Mouse (Mus musculus) heart, adult 9 months (tissue): ENCODE data around the gene Elovl2.
A peak's percentile ranks its signal among the peaks of the same experiment; 100 is the strongest.
"Not testable (repeated sequence)": the region's sequence is repeated elsewhere in the genome, so short reads cannot be mapped to it uniquely, and the experiment has no call there.

Experiments used
- DNase-seq, 2 experiments: peaks; one replicate each; pipeline ENCODE4 v3.0.0; 2022; ENCODE audit warnings: low spot score in 2 of 2

The Elovl2 gene

DNA sequence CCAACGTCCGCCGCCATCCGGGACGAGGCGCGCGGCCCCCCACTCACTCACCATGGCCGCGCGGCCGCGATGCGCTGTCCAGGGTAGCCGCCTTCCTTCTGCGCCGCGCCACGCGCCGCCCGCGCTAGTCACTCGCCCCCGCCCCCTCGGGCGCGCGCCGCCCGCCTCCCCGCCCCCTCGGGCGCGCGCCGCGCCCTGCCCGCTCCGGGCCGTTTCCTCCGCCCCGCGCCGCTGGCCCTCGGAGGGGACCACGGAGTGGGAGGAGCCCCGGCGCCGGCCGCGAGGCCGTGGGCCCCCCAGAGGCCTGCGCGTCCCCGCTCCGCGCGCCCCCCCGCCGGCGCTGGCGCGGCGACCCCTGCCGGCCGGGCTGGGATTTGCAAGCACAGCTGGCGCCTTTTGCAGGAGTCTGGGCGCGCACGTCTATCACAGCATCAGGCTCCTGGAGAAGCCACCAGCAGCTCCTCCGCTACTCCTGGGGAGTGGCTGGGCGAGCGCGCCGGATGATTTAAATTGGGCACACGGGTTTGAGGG is at the start of gene Elovl2:
TSS of gene Elovl2 (minus strand) at position 102 of the 531 bp plus-strand sequence.
- peak; percentile 62 to 66 for DNase-seq

GRCm38 (mm10) chr13:41267827-41268408 is 47.7 kb upstream of the Elovl2 start:
- DNase-seq, result no peak

DNA sequence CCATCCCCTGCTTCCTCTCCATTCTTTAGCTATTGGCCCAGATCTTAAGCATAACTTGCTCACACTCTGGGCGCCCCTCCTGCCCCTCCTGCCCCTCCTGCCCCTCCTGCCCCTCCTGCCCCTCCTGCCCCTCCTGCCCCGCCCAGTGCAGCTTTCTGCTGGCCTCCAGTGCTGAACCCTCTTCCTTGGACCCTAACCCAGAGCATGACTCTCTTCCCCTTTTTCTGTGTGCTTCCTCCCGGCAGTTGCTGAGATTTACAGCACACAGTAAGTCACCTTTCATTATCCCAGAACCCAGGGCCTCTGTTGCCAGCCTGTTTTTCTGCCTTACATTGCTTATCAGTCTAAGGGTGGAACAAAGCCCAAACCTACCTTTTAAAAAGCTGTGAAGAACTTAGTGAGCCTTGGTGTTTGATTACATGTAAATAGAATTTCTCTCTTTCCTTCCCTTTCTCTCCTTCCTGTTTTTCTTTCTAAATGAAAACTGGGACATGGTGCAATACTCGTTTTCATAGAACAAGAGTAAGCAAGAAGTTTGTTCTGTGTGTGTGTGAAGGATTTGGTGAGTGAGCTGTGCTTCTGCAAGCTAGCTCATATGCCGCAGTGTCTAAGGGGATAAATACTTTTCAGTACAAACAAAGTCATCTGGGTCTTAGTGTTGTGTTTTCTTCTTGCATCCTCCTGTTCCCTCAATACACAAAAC is 43.2 kb upstream of the Elovl2 start:
- DNase-seq, result no peak

DNA sequence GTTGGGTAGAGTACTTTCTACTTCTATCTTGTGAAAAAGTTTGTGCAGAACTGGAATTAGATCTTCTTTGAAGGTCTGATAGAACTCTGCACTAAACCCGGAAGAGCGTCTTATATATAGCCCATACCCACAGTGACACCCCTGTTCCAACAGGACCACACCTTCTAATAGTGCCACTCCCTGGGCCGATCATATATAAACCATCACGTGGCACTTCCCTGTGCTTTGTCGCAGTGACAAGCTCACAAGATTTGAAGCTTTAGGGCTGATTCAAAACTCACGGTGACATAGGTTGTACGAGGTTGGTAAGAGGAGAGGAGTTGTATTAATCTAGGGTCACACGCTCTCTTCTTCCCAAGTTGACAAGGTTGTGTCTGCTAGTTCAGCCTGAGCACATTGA is 41.4 kb upstream of the Elovl2 start:
- DNase-seq, result not testable (repeated sequence)

- no peak for DNase-seq
Measured at GRCm38 (mm10) chr13:41257851-41258250, 37.6 kb upstream of the Elovl2 start.

DNA sequence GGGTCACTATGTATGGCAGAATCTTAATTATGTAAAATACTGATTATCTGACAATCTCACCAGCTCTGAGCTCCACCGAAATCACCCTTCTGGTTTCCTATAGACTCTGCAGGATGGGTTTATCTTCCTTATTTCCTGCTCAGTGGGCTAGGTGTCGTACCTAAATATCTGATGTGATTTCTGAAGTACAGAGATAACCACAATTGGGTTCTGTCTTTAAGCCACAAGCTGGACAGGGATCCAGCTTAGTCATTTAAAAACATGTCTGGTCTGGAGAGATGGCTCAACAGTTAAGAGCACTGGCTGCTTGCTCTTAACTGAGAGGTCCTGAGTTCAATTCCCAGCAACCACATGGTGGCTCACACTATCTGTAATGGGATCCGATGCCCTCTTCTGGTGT is 36.8 kb upstream of the Elovl2 start:
- DNase-seq, result no peak

GRCm38 (mm10) chr13:41256126-41256525 is 35.9 kb upstream of the Elovl2 start:
- no peak for DNase-seq

DNA sequence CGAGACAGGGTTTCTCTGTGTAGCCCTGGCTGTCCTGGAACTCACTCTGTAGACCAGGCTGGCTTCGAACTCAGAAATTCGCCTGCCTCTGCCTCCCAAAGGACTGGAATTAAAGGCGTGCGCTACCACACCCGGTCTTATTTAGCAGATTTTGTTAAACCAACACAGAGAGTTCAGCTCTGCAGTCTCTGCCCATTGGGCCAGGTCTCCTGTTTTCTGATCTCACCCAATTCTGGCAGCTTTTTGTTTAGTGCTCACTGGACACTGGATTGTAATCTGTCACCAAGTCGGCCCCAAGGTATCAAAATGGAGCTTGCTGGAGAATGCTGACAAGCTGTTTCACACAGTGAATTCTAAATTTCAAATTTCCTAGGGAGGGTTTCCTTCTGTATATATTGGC is 32.5 kb upstream of the Elovl2 start:
- no peak for DNase-seq

- no peak for DNase-seq
Measured at GRCm38 (mm10) chr13:41252141-41252540, 31.9 kb upstream of the Elovl2 start.

- no peak for DNase-seq
Measured at GRCm38 (mm10) chr13:41251667-41252066, 31.5 kb upstream of the Elovl2 start.

GRCm38 (mm10) chr13:41251232-41251631 is 31.0 kb upstream of the Elovl2 start:
- DNase-seq, result not testable (repeated sequence)

DNA sequence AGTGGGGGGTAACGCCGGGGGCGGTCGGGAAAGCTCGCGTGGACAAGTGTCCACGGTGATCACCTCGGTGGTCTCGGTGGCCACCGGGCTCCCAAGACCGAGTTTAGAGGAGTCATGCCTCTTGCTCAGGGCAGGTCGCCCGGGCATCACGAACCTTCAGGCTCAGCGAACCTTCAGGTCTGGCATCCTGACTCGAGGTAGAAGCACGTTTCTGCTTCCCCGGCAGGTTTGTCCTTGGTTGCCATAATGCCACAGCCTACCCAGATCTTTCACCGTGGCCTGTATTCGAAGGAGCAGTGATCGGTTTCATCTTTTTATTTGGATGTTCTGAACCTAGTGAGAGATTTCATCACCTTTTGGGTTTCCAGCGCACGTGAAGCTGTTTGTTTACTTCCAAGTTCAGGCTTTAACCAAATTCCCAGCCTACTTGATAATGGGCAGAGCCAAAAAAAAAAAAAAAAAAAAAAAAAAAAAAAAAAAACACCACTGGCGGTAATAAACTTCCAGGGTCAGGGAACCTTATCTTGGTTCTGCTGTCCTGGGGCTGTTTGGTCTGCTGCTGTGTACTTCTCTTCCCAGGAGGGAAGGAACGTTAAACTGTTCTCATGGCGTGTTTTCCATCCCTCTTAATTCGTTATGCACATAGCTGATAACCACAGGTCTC is 30.2 kb upstream of the Elovl2 start:
- DNase-seq, result no peak

- DNase-seq, result peak; percentile 93
Measured at GRCm38 (mm10) chr13:41249538-41250317, 29.5 kb upstream of the Elovl2 start, which contains the start of gene Smim13. Gene Smim13 (plus strand): TSS chr13:41249844.

DNA sequence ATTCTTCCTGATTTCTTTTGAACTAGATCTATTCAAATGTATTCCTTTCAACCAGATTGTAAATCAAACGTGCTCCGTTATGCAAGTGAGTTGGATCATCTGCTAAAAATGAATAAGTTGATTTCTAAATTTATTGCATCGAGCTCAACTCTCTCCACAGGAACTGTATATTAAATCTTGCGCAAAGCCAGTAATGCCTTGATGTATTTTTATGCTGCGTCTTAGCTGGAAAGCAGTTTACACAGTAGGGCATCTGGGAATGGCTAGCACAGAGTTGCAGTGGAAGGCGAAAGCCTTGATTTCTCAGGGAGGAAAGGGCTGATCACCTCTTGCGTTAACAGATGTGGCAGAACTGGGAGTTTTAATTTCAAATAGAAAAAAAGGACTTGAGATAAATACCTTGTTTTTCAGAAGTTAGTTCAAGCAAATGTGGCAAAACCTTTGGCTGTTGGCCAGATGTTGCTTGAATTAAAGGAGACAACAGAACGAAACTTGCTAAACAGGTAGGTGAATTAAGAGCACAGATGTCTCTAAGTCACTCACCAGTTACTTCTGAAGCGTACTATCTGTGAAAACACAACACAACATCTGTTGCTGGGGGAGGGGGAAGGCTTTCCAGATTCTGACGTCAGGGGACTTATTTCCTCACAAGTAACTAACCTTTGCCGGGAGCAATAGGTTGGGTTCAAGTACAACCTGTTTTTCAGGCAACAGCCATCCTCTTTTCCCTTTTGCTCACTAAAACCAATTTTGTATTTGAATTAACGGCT is 28.7 kb upstream of the Elovl2 start:
- no peak for DNase-seq

- no peak for DNase-seq
Measured at GRCm38 (mm10) chr13:41244306-41244830, 24.2 kb upstream of the Elovl2 start.

DNA sequence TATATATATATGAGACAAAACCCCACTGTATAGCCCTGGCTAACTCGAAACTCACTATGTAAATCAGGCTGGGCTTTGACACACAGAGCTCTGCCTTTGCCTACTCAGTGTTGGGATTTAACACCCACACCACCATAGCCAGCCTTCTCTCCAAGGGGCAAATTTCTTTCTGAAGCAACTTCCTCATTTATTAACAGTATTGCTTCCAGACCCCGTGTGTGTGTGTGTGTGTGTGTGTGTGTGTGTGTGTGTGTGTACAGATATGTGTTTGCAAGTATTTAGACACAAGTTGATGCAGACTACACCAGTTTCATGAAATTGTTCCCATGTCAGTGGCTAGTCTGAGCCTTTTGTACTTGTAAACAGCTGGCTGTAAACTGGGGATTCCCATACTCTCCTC is 21.4 kb upstream of the Elovl2 start:
- DNase-seq, result no peak

DNA sequence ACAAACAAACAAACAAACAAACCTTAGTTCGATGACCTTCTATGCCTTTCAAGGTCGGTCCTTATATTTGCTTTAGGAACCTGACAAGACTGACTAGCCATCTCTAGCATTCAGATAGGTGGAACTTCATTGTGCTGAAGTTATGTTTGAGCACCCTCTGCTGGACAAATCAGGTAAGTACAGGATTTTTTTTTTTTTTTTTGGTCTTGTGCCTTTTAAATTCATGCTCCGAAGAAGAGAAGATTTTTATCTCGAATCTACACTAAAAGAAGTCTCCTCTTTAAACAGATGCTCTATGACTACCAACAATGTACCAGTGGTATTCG is 18.6 kb upstream of the Elovl2 start:
- DNase-seq, result no peak

GRCm38 (mm10) chr13:41238035-41238804 is 18.0 kb upstream of the Elovl2 start:
- DNase-seq, result no peak

DNA sequence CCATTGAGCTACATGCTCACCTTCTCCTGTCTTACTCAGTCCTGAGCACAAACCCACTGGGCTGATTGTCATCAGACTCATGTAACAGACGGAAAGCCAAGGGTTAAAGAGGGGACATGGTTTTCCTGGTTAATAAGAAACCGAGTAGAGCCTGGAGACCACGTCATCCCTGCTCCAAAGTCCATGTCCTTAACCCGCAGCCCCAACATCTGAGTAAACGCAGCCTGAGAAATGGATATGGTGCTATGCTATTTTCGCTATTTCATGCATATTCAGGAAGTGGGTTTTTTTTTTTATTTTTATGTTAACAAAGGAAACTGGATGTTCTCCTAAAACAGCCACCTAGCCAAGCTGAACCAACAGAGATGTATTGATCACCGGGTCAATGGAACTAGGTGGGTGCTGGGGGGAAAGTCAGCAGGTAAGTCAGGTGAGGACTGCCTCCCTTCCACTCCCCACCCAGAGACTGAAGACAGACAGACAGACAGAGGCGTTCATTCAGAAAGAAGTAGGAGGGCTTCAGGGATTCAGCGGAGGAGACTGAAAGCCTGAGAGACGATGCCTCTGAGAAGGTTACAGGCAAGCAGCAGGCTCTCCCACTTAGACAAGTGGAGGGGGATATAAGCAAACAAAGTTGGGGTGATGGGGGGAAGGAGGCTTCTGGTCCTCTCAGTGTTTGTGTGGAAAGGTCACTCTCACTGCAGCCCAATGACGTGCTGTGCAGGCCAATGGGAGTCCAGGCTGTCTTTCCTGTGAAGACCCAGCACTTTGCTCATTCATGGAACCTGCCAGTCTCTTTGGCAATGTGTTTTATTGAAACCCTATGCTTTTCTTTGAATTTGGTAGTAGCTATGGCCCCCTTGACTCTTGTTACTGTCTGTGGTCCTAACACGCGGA is 15.9 kb upstream of the Elovl2 start:
- DNase-seq, result no peak
